Mouse (Mus musculus): ENCODE results near the gene Pla2g15. TPM values are rescaled to one million over a fixed set of nuclear protein-coding genes. Genes with fewer than 3 reads are reported as not detected.
A peak's percentile ranks its signal among the peaks of the same experiment; 100 is the strongest.

Pla2g15 gene
- total RNA-seq, 1 experiment from 2014 or later = 11.2 TPM

- ATAC-seq (replicated peaks; ENCODE audit: low read depth, poor library complexity, severe bottlenecking) = no peak
Measured at GRCm38 (mm10) chr8:106133946-106134345, 16.3 kb upstream of the Pla2g15 start.

GRCm38 (mm10) chr8:106134751-106135571 lies 15.2 kb upstream of the Pla2g15 start:
- ATAC-seq (replicated peaks; ENCODE audit: low read depth, poor library complexity, severe bottlenecking) = no peak

DNA sequence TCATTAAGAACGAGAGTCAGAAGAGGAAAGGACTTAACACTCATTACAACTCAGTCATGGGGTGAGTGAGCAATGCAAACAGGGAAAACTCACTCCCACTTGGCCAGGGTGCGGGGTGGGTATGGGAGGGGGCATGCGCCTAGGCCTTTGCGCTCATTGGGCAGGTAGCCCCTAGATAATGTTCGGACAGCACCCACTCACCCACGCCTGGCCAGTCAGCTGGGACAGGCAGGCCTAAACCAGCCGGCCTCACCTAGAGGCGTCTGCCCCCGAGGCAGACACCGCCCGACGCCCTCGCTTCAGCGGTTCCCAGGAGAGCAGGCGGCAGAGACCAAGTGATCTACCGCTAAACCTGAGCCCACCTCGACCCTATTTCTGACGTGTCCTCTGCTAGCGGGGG lies 14.5 kb upstream of the Pla2g15 start:
- ATAC-seq (replicated peaks; ENCODE audit: low read depth, poor library complexity, severe bottlenecking) = no peak

GRCm38 (mm10) chr8:106136156-106137130 lies 13.8 kb upstream of the Pla2g15 start, which contains the start of gene Esrp2:
Esrp2 (minus strand) TSS chr8:106136974.
- no peak for ATAC-seq (replicated peaks; ENCODE audit: low read depth, poor library complexity, severe bottlenecking)

DNA sequence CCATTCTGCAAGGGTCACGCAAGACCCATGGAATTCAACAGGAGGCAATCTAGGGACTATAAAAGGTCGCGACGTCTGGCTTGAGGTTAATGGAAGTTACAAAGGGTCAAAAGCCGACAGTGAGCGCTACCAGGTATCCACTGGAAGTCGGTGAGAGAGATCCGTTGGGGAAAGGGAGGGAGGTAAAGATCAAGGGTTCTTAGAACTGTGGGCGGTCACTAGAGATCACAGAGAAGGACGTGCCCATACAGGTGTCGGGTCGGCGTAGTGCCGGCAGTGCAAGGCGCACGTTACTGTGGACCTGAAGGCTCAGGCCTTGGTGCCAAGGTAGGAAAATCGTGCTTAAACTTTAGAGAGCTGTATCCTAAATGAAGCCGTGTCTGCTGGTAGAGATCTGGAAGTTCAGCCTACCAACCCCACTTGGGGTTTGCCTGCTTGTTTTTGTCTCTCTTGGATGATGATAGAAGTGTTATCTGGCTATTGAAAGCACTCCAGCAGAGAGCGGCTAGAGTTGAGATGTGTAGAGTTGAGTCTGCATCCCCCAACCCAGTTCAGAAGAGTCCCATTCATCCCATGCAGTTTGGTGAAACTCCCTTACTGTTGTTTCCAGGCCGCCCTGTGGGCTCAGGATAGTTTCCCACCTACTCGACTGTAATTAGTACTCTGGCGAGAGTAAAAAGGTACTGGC lies 12.8 kb upstream of the Pla2g15 start:
- ATAC-seq (replicated peaks; ENCODE audit: low read depth, poor library complexity, severe bottlenecking) = no peak

- ATAC-seq (replicated peaks; ENCODE audit: low read depth, poor library complexity, severe bottlenecking) = peak; percentile 45
Measured at GRCm38 (mm10) chr8:106137906-106138477, 12.2 kb upstream of the Pla2g15 start.

DNA sequence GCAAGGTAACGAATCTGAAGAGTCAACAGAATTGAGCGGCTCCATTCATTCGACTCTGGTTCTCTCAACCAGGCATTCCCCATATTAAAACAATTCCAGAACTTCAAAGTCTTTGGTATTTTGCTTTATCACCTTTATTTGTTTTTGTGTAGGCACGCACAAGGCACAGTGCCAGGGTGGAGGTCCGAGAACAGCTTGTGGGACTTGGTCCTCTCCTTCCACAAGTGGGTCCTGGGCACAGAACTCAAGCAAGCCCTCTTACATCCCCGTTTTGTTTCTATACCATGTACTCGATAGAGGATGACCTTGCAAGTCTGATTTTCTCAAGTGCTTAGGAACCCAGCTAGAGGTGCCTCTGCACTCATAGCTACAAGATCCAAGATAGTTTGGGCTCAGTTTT lies 11.6 kb upstream of the Pla2g15 start:
- no peak for ATAC-seq (replicated peaks; ENCODE audit: low read depth, poor library complexity, severe bottlenecking)

- no peak for ATAC-seq (replicated peaks; ENCODE audit: low read depth, poor library complexity, severe bottlenecking)
Measured at GRCm38 (mm10) chr8:106140191-106140590, 10.0 kb upstream of the Pla2g15 start.

DNA sequence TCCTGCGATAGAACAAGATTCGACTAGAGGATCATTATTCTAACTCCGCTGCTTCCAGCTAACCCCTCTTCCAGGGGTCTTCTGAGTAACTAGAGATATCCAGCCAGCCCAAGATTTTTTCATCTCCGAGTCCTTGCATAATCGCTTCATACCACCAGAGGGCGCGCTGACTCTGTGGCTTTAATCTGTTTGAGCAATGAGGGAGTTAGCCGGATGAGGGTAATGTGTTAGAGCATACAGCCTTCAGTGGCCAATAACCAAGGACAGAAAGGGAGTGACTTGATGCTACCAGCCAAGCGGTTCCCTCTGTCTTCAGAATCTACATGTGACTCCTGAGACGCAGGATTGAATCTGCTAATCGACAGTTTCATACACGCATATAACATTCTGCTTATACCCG lies 9.4 kb upstream of the Pla2g15 start:
- ATAC-seq (replicated peaks; ENCODE audit: low read depth, poor library complexity, severe bottlenecking) = peak; percentile 83

DNA sequence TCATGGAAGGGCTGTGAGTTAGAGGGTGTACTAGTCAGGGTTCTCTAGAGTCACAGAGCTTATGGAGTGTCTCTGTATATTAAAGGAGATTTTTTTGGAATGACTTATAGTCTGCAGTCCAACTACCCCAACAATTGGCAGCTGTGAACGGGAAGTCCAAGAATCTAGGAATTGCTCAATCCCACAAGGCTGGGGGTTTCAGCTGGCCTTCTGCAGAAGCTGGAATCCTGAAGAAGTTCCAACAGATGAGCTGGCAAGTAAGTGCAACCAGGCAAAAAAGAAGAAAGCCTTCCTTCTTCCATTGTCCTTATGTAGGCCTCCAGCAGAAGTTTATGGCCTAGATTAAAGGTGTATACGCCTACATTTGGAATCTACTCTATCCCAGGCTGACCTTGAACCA lies 4.9 kb upstream of the Pla2g15 start:
- no peak for ATAC-seq (replicated peaks; ENCODE audit: low read depth, poor library complexity, severe bottlenecking)

DNA sequence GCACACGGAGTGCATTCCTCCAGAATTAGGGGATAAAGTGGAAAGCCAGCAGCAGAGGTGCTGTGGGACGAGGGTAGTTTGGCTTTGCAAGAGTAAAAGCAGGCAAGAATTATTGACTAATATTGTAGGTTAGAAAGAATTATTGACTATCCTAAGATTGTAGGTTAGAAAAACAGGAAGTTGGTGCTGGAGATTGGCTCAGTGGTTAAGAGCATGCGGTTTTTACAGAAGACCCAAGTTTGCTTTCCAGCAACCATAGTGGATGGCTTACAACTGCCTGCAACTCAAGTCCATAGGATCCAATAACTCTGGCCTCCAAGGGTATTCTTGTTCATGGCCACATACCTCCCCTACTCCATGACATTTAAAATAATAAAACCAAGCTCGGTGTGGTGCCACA lies 4.2 kb upstream of the Pla2g15 start:
- ATAC-seq (replicated peaks; ENCODE audit: low read depth, poor library complexity, severe bottlenecking) = peak; percentile 45

- no peak for ATAC-seq (replicated peaks; ENCODE audit: low read depth, poor library complexity, severe bottlenecking)
Measured at GRCm38 (mm10) chr8:106147868-106148565, 2.2 kb upstream of the Pla2g15 start.

DNA sequence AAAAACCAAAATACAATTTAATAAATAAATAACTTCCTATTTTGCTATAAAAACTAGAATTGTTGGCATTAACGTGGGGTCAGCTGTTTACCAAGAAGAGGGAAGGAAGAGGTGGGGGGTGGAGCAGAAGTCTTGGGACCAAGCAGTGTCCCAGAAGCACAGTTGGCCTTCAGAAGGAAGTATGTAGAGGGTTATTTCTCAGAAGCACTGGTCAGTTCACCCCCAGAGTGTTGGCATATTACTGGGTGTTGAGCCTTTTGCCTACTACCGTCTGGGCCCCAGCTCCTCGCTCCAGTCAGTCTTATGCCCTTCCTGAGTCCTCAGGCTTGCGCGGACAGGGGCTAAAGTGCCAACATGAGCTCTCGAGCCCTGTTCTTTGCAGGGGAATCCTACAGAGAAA lies 1.2 kb upstream of the Pla2g15 start:
- no peak for ATAC-seq (replicated peaks; ENCODE audit: low read depth, poor library complexity, severe bottlenecking)

DNA sequence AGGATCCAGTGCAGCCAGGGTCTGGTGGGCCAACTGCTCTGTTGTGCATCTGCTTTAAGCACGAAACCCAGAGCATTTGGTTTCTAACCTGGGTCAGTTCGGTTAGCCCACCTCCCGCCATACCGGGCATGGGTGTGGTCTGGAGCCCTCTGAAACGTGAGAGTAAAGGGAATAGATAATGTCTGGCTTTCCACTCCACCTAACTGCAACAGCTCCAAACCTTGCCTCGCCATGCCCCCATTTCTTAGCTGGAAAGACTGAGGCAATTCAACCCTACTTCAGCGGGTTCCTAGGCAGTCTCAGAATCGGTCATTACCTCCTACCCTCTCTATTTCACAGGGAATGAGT lies 428 bp downstream of the Pla2g15 start:
- ATAC-seq (replicated peaks; ENCODE audit: low read depth, poor library complexity, severe bottlenecking) = no peak

- ATAC-seq (replicated peaks; ENCODE audit: low read depth, poor library complexity, severe bottlenecking) = no peak
Measured at GRCm38 (mm10) chr8:106151041-106151440, 842 bp downstream of the Pla2g15 start.

GRCm38 (mm10) chr8:106152876-106153275 lies 2.7 kb downstream of the Pla2g15 start:
- peak; percentile 24; the same call in 1 of the 2 replicates for ATAC-seq (replicated peaks; ENCODE audit: low read depth, poor library complexity, severe bottlenecking)

GRCm38 (mm10) chr8:106157419-106157818 lies 7.2 kb downstream of the Pla2g15 start:
- ATAC-seq (replicated peaks; ENCODE audit: low read depth, poor library complexity, severe bottlenecking) = 0 out of 2 replicates have a peak, but pooled peaks have one; percentile 33

GRCm38 (mm10) chr8:106158381-106158780 lies 8.2 kb downstream of the Pla2g15 start:
- ATAC-seq (replicated peaks; ENCODE audit: low read depth, poor library complexity, severe bottlenecking) = no peak

DNA sequence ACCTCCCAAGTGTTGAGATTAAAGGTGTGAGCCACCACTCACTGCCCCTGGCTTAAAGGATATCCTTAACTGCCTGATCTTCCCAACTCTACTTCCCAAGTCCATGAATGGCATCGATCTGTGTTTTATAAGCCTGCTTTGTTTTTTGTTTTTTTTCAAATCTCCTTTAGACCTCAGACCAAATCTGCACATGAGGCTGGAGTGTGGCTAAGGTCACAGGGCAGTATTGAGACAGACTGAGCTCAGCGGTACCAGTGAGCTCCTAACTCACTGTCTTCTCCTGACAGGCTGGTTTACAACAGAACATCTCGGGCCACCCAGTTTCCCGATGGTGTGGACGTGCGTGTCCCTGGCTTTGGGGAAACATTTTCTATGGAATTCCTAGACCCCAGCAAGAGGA lies 9.7 kb downstream of the Pla2g15 start:
- ATAC-seq (replicated peaks; ENCODE audit: low read depth, poor library complexity, severe bottlenecking) = no peak

Measured in common myeloid progenitor, adult 5-6 weeks (primary cell).